Mouse (Mus musculus): ENCODE results near the gene Uba7. TPM values are rescaled to one million over a fixed set of nuclear protein-coding genes. Genes with fewer than 3 reads are reported as not detected.

The Uba7 gene
- polyA plus RNA-seq (2017; shearing (Covaris generic)) = 100 to 1,000 TPM; 252 to 291 TPM

GRCm38 (mm10) chr9:107975399-107976386 is at the start of gene Uba7:
Gene Uba7 (plus strand): TSS chr9:107975505.

GRCm38 (mm10) chr9:107928169-107928568 is 47.1 kb upstream of the Uba7 start, which contains the start of gene Actl11:
Gene Actl11 (plus strand): TSS chr9:107928469.

GRCm38 (mm10) chr9:107935374-107935773 is 39.9 kb upstream of the Uba7 start, which contains the start of gene Camkv:
Gene Camkv (plus strand): TSS chr9:107935674.

GRCm38 (mm10) chr9:107949922-107950235 is 25.4 kb upstream of the Uba7 start, which contains the start of gene Traip:
Gene Traip (plus strand): TSS chr9:107950136.

DNA sequence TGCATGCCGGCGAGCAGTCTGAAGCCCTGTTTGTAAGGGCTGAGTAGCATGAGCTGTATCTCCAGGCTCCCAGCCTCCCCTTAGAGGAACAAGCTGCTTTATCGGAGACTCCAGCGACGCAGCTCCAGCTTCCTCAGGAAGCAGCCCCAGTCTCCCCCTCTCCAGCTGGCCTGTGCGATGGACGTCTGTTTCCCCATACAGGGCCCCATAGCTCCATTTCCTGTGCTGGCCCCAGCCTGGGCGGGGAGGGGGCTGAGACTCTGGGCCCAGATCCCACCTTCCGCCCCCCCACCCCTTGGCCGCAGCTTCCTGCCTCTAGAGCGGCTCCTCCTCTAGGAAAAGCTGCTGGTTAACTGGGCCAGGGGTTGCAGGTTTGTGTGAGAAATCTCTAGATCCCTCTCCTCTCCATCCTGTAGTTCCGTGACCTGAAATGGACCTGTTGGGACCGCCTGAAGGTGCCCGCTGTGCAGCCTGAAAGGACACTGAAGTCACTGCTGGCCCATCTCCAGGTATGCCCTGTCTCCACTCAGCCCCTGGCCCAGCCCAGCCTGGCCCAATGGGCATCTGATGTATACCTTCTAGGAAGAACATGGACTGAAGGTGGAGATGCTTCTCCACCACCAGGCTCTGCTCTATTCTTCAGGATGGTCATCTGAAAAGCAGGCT is 7.5 kb downstream of the Uba7 start, which contains the start of gene Gm20661:
TSS of gene Gm20661 (plus strand) at position 378 of the 666 bp plus-strand sequence.

GRCm38 (mm10) chr9:107985131-107986119 is 10.1 kb downstream of the Uba7 start, which contains the start of gene Inka1:
Gene Inka1 (minus strand): TSS chr9:107985879.

GRCm38 (mm10) chr9:107992197-107992596 is 16.9 kb downstream of the Uba7 start, which contains the start of gene Cdhr4:
Gene Cdhr4 (plus strand): TSS chr9:107992497.

DNA sequence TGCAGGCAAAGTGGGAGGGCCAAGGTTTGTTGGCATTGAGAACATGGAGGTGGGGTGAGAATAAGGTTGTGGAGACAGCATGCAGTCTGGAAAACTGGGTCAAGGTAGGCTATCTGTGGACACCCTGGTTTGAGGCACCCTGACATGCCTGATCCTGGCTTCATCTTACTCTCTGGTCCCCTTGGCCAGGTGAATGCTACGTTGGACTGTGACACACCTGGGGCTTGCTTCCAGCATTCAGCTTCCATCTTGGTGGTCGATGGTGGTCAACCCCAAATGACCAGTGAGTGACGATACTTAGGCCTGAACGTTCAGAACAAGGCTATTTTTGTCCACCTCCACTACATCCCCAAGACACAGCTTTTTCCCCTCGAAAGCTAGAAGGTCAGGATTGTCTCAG is 20.7 kb downstream of the Uba7 start, which contains the start of gene Gm20662:
TSS of gene Gm20662 (plus strand) at position 301 of the 400 bp plus-strand sequence.

GRCm38 (mm10) chr9:108001922-108002770 is 26.8 kb downstream of the Uba7 start, which contains the start of gene Ip6k1:
Gene Ip6k1 (plus strand): TSS chr9:108002501.

Other genes with a start within 250 kb of the Uba7 start
- gene Rbm5, start 204.5 kb upstream of the Uba7 start, polyA plus RNA-seq (2017; shearing (Covaris generic)) = 100 to 1,000 TPM; 287 to 306 TPM
- gene Rbm6, start 102.3 kb upstream of the Uba7 start, polyA plus RNA-seq (2017; shearing (Covaris generic)) = 100 to 1,000 TPM in 1 of 2 experiments, 10 to 100 TPM in 1; 94.7 to 118 TPM
- gene Mon1a, start 87.4 kb upstream of the Uba7 start, polyA plus RNA-seq (2017; shearing (Covaris generic)) = 10 to 100 TPM; 22.2 to 26.6 TPM
- gene Mst1r, start 68.6 kb upstream of the Uba7 start, polyA plus RNA-seq (2017; shearing (Covaris generic)) = 1 to 10 TPM in 1 of 2 experiments, under 1 TPM in 1; 0.17 to 3.5 TPM
- gene Actl11, start 47.0 kb upstream of the Uba7 start, polyA plus RNA-seq (2017; shearing (Covaris generic)) = not detected
- gene Camkv, start 39.8 kb upstream of the Uba7 start, polyA plus RNA-seq (2017; shearing (Covaris generic)) = 1 to 10 TPM in 1 of 2 experiments, under 1 TPM in 1; 0.12 to 2.5 TPM
- gene Traip, start 25.4 kb upstream of the Uba7 start, polyA plus RNA-seq (2017; shearing (Covaris generic)) = 1 to 10 TPM; 3.8 to 8.5 TPM
- under 1 TPM in 1 of 2 experiments, not detected in 1; 0.14 TPM for gene Gm20661, start 7.6 kb downstream of the Uba7 start, polyA plus RNA-seq (2017; shearing (Covaris generic))
- 1 to 10 TPM in 1 of 2 experiments, under 1 TPM in 1; 0.25 to 1.5 TPM for gene Inka1, start 10.4 kb downstream of the Uba7 start, polyA plus RNA-seq (2017; shearing (Covaris generic))
- under 1 TPM; 0.06 to 0.82 TPM for gene Cdhr4, start 17.0 kb downstream of the Uba7 start, polyA plus RNA-seq (2017; shearing (Covaris generic))
- gene Gm20662, start 20.8 kb downstream of the Uba7 start, polyA plus RNA-seq (2017; shearing (Covaris generic)) = not detected
- 100 to 1,000 TPM; 118 to 147 TPM for gene Ip6k1, start 27.0 kb downstream of the Uba7 start, polyA plus RNA-seq (2017; shearing (Covaris generic))
- 10 to 100 TPM; 28.8 to 32.0 TPM for gene Gmppb, start 73.7 kb downstream of the Uba7 start, polyA plus RNA-seq (2017; shearing (Covaris generic))
- 1 to 10 TPM in 1 of 2 experiments, under 1 TPM in 1; 0.91 to 3.9 TPM for gene Amigo3, start 77.7 kb downstream of the Uba7 start, polyA plus RNA-seq (2017; shearing (Covaris generic))
- gene Mst1, start 104.9 kb downstream of the Uba7 start, polyA plus RNA-seq (2017; shearing (Covaris generic)) = 1 to 10 TPM; 2.0 to 3.1 TPM
- 100 to 1,000 TPM; 114 to 160 TPM for gene Rnf123, start 107.8 kb downstream of the Uba7 start, polyA plus RNA-seq (2017; shearing (Covaris generic))
- gene Apeh, start 119.1 kb downstream of the Uba7 start, polyA plus RNA-seq (2017; shearing (Covaris generic)) = 100 to 1,000 TPM; 122 to 135 TPM
- under 1 TPM; 0.51 to 0.62 TPM for gene Bsn, start 214.9 kb downstream of the Uba7 start, polyA plus RNA-seq (2017; shearing (Covaris generic))

Data from inflammation-experienced regulatory T-cells (primary cell).